ENCODE assay signal across 10 mouse cellular contexts in genomic region chrX:103556681-103557490, GRCm38 (mm10).
DNase-seq lines count a peak whose midpoint lies in the region; ATAC-seq and TF ChIP-seq lines count a peak whose summit lies in the region.
"Had no signal": no experiment of that assay in that cellular context is flagged by ENCODE, and none has a peak within 500 bp of the region (broad histone marks: within the 10 kb centered on the region; RNA-seq: fewer than 3 reads in every experiment).

No protein-coding gene starts in this region.

- no peak for TF ChIP-seq POLR2A in small intestine, adult 2 months (IDR thresholded peaks at IDR 0.05; ENCODE audit: low read depth, low read length)

- no peaks in the 10 kb centered on the region for H3K27me3 ChIP-seq in limb, embryonic 12.5 days
- no peaks in the 10 kb centered on the region for H3K27me3 ChIP-seq in limb, embryonic 10.5 days (ENCODE audit: low read depth, poor library complexity, severe bottlenecking)
- no peaks in the 10 kb centered on the region for H3K27me3 ChIP-seq in forebrain, embryonic 10.5 days (ENCODE audit: poor library complexity, severe bottlenecking)
- H3K27me3 ChIP-seq in liver, embryonic 11.5 days (replicated peaks; ENCODE audit: control insufficient read depth, insufficient read depth, low read length), result no peaks in the 10 kb centered on the region
- H3K27me3 ChIP-seq in small intestine, adult 2 months (ENCODE audit: control insufficient read depth, insufficient read depth, low read length), result no peaks in the 10 kb centered on the region
- H3K27me3 ChIP-seq: embryonic facial prominence, embryonic 12.5 days; Patski had no signal

- H3K36me3 ChIP-seq in limb, embryonic 12.5 days, result no peaks in the 10 kb centered on the region
- H3K36me3 ChIP-seq in limb, embryonic 10.5 days, result no peaks in the 10 kb centered on the region
- peaks cover 4% of the 10 kb centered on the region for H3K36me3 ChIP-seq in forebrain, embryonic 10.5 days (replicated peaks)
- H3K36me3 ChIP-seq in liver, embryonic 11.5 days (ENCODE audit: control insufficient read depth, insufficient read depth, low read length), result no peaks in the 10 kb centered on the region
- no peaks in the 10 kb centered on the region for H3K36me3 ChIP-seq in small intestine, adult 2 months (ENCODE audit: control insufficient read depth, insufficient read depth, low read length)
- H3K36me3 ChIP-seq: embryonic facial prominence, embryonic 12.5 days had no signal

- no peak overlapping the region for H3K4me2 ChIP-seq in limb, embryonic 12.5 days
- 0 out of 2 replicates have a peak overlapping the region, but pooled peaks have one; percentile 7 for H3K4me2 ChIP-seq in liver, embryonic 11.5 days
- H3K4me2 ChIP-seq: embryonic facial prominence, embryonic 12.5 days had no signal

- no peak for TF ChIP-seq CTCF in small intestine, adult 2 months (IDR thresholded peaks at IDR 0.05; ENCODE audit: extremely low read depth, insufficient read length, insufficient replicate concordance, low read depth, low read length)

- no peak for ATAC-seq in limb, embryonic 12.5 days (ENCODE audit: insufficient number of reproducible peaks, insufficient read depth, low FRiP score, low TSS enrichment, low read depth)
- 0 out of 2 replicates have a peak, but pooled peaks have one; percentile 37 for ATAC-seq in liver, embryonic 11.5 days (replicated peaks; ENCODE audit: low FRiP score)
- ATAC-seq: Patski had no signal

- 58% methylated on average over 7 of the region's 7 CpGs for WGBS in limb, embryonic 12.5 days
- WGBS in limb, embryonic 10.5 days, result 53% methylated on average over 7 of the region's 7 CpGs
- WGBS in forebrain, embryonic 10.5 days, result 52% methylated on average over 7 of the region's 7 CpGs
- 37% methylated on average over 7 of the region's 7 CpGs for WGBS in liver, embryonic 11.5 days
- 35% methylated on average over 7 of the region's 7 CpGs for WGBS in small intestine, adult 2 months

- H3K9me3 ChIP-seq in limb, embryonic 12.5 days, result no peaks in the 10 kb centered on the region
- no peaks in the 10 kb centered on the region for H3K9me3 ChIP-seq in limb, embryonic 10.5 days (replicated peaks)
- no peaks in the 10 kb centered on the region for H3K9me3 ChIP-seq in forebrain, embryonic 10.5 days
- no peaks in the 10 kb centered on the region for H3K9me3 ChIP-seq in liver, embryonic 11.5 days (ENCODE audit: control insufficient read depth, low read length)
- H3K9me3 ChIP-seq: embryonic facial prominence, embryonic 12.5 days had no signal

- no peak overlapping the region for H3K4me3 ChIP-seq in limb, embryonic 12.5 days (replicated peaks)
- no peak overlapping the region for H3K4me3 ChIP-seq in limb, embryonic 10.5 days
- H3K4me3 ChIP-seq in forebrain, embryonic 10.5 days, result no peak overlapping the region
- no peak overlapping the region for H3K4me3 ChIP-seq in liver, embryonic 11.5 days (ENCODE audit: low read depth, low read length)
- H3K4me3 ChIP-seq in small intestine, adult 2 months (ENCODE audit: low read depth, low read length), result no peak overlapping the region
- H3K4me3 ChIP-seq: embryonic facial prominence, embryonic 12.5 days had no signal

- H3K9ac ChIP-seq in limb, embryonic 12.5 days (replicated peaks), result no peak overlapping the region
- no peak overlapping the region; the same call in 1 of the 2 replicates for H3K9ac ChIP-seq in liver, embryonic 11.5 days (ENCODE audit: low read depth, low read length)
- H3K9ac ChIP-seq: embryonic facial prominence, embryonic 12.5 days had no signal

- H3K27ac ChIP-seq in limb, embryonic 12.5 days, result 0 out of 2 replicates have a peak overlapping the region, but pooled peaks have one; percentile 8
- H3K27ac ChIP-seq in limb, embryonic 10.5 days, result no peak overlapping the region; the same call in 1 of the 2 replicates
- H3K27ac ChIP-seq in forebrain, embryonic 10.5 days, result peak overlapping the region; percentile 87
- H3K27ac ChIP-seq in liver, embryonic 11.5 days (ENCODE audit: low read depth, low read length), result peak overlapping the region; percentile 71
- peak overlapping the region; percentile 57 for H3K27ac ChIP-seq in small intestine, adult 2 months (ENCODE audit: insufficient read depth, low read depth, low read length)

- H3K4me1 ChIP-seq in limb, embryonic 12.5 days (replicated peaks), result peaks cover 8% of the 10 kb centered on the region; the same call in 1 of the 2 replicates
- H3K4me1 ChIP-seq in limb, embryonic 10.5 days, result peaks cover 14% of the 10 kb centered on the region
- H3K4me1 ChIP-seq in forebrain, embryonic 10.5 days, result peaks cover 30% of the 10 kb centered on the region
- peaks cover 7% of the 10 kb centered on the region for H3K4me1 ChIP-seq in liver, embryonic 11.5 days (replicated peaks; ENCODE audit: control insufficient read depth, insufficient read depth, low read length)
- peaks cover 5% of the 10 kb centered on the region; the same call in 1 of the 2 replicates for H3K4me1 ChIP-seq in small intestine, adult 2 months (ENCODE audit: control insufficient read depth, insufficient read depth, insufficient read length, low read length)
- H3K4me1 ChIP-seq: embryonic facial prominence, embryonic 12.5 days had no signal

- no peak for DNase-seq in limb, embryonic 10.5 days (ENCODE audit: low spot score)
- no peak for DNase-seq in forebrain, embryonic 10.5 days (ENCODE audit: extremely low spot score, low spot score)
- DNase-seq in liver, embryonic 11.5 days (ENCODE audit: low spot score), result no peak
- no peak for DNase-seq in frontal cortex, postnatal 25 days (ENCODE audit: low spot score in 2 of 2)
- no peak for DNase-seq in testis, postnatal 14 days (ENCODE audit: low spot score)
- no peak for DNase-seq in cerebellum, postnatal 10 days
